In genomic region chr17:70377020-70377419, GRCm38 (mm10) we compare ENCODE assay signal across 9 mouse cellular contexts.
DNase-seq lines count a peak whose midpoint lies in the region; ATAC-seq and TF ChIP-seq lines count a peak whose summit lies in the region.
"Had no signal": no experiment of that assay in that cellular context is flagged by ENCODE, and none has a peak within 500 bp of the region (broad histone marks: within the 10 kb centered on the region; RNA-seq: fewer than 3 reads in every experiment).

No protein-coding gene starts in this region.

- 70% methylated on average over 4 of the region's 4 CpGs for WGBS in heart, embryonic 12.5 days
- WGBS in neural tube, embryonic 14.5 days: 83% methylated on average over 4 of the region's 4 CpGs
- WGBS in neural tube, embryonic 15.5 days: 79% methylated on average over 4 of the region's 4 CpGs
- whole genome bisulfite sequencing in stomach, postnatal 0 days: 71% methylated on average over 4 of the region's 4 CpGs

- ATAC-seq in heart, embryonic 12.5 days (ENCODE audit: insufficient number of reproducible peaks, low FRiP score): no peak
- ATAC-seq in neural tube, embryonic 14.5 days (ENCODE audit: low read depth): peak; percentile 41; the same call in 1 of the 2 replicates
- ATAC-seq in neural tube, embryonic 15.5 days (ENCODE audit: low FRiP score): no peak
- no peak for ATAC-seq in stomach, postnatal 0 days (ENCODE audit: low FRiP score, low TSS enrichment)

- TF ChIP-seq EP300 in stomach, postnatal 0 days (optimal IDR thresholded peaks at IDR 0.05): no peak

- H3K9ac ChIP-seq in heart, embryonic 12.5 days: no peak overlapping the region
- H3K9ac ChIP-seq in neural tube, embryonic 14.5 days (replicated peaks; ENCODE audit: low read depth, low read length): no peak overlapping the region
- H3K9ac ChIP-seq in neural tube, embryonic 15.5 days (replicated peaks): no peak overlapping the region
- no peak overlapping the region for H3K9ac ChIP-seq in stomach, postnatal 0 days (ENCODE audit: low read length)
- H3K9ac ChIP-seq: limb, embryonic 13.5 days had no signal

- no peaks in the 10 kb centered on the region for H3K4me1 ChIP-seq in heart, embryonic 12.5 days (replicated peaks)
- no peaks in the 10 kb centered on the region for H3K4me1 ChIP-seq in neural tube, embryonic 14.5 days (ENCODE audit: control insufficient read depth, insufficient read depth, low read length)
- no peaks in the 10 kb centered on the region for H3K4me1 ChIP-seq in neural tube, embryonic 15.5 days
- no peaks in the 10 kb centered on the region for H3K4me1 ChIP-seq in stomach, postnatal 0 days (replicated peaks; ENCODE audit: control insufficient read depth, insufficient read depth)
- H3K4me1 ChIP-seq: limb, embryonic 13.5 days had no signal

- H3K4me2 ChIP-seq in heart, embryonic 12.5 days: no peak overlapping the region
- H3K4me2 ChIP-seq in neural tube, embryonic 14.5 days (ENCODE audit: low read depth, low read length): no peak overlapping the region
- no peak overlapping the region for H3K4me2 ChIP-seq in neural tube, embryonic 15.5 days
- H3K4me2 ChIP-seq in stomach, postnatal 0 days (replicated peaks; ENCODE audit: low read depth): no peak overlapping the region
- H3K4me2 ChIP-seq: limb, embryonic 13.5 days had no signal

- H3K36me3 ChIP-seq in heart, embryonic 12.5 days: no peaks in the 10 kb centered on the region
- no peaks in the 10 kb centered on the region for H3K36me3 ChIP-seq in neural tube, embryonic 14.5 days (ENCODE audit: control insufficient read depth, insufficient read depth, low read length)
- no peaks in the 10 kb centered on the region for H3K36me3 ChIP-seq in neural tube, embryonic 15.5 days
- H3K36me3 ChIP-seq in stomach, postnatal 0 days (ENCODE audit: control insufficient read depth, insufficient read depth, low read length): no peaks in the 10 kb centered on the region
- H3K36me3 ChIP-seq: limb, embryonic 13.5 days had no signal

- DNase-seq in heart, postnatal 4 days: peak; percentile 12
- DNase-seq in cerebellum, postnatal 36 days: peak; percentile 50 to 66
- no peak for DNase-seq in stomach, postnatal 0 days (ENCODE audit: low spot score)
- DNase-seq in urinary bladder, postnatal 25 days (ENCODE audit: low spot score): no peak
- DNase-seq in urinary bladder, postnatal 36 days (ENCODE audit: low spot score in 2 of 2): no peak

- no peaks in the 10 kb centered on the region for H3K9me3 ChIP-seq in heart, embryonic 12.5 days (replicated peaks)
- H3K9me3 ChIP-seq in neural tube, embryonic 14.5 days (ENCODE audit: control insufficient read depth, low read length): no peaks in the 10 kb centered on the region
- H3K9me3 ChIP-seq in neural tube, embryonic 15.5 days (replicated peaks): no peaks in the 10 kb centered on the region
- no peaks in the 10 kb centered on the region for H3K9me3 ChIP-seq in stomach, postnatal 0 days (ENCODE audit: control insufficient read depth, low read length)
- H3K9me3 ChIP-seq: limb, embryonic 13.5 days had no signal

- H3K27me3 ChIP-seq in heart, embryonic 12.5 days (replicated peaks): no peaks in the 10 kb centered on the region
- H3K27me3 ChIP-seq in neural tube, embryonic 14.5 days (ENCODE audit: control insufficient read depth, insufficient read depth, low read length): no peaks in the 10 kb centered on the region
- H3K27me3 ChIP-seq in neural tube, embryonic 15.5 days (replicated peaks): no peaks in the 10 kb centered on the region
- H3K27me3 ChIP-seq in stomach, postnatal 0 days (ENCODE audit: control insufficient read depth, insufficient read depth, low read length): no peaks in the 10 kb centered on the region
- H3K27me3 ChIP-seq: limb, embryonic 13.5 days had no signal

- H3K27ac ChIP-seq in heart, embryonic 12.5 days (ENCODE audit: poor library complexity, severe bottlenecking): no peak overlapping the region
- no peak overlapping the region for H3K27ac ChIP-seq in neural tube, embryonic 14.5 days (ENCODE audit: low read depth, low read length)
- no peak overlapping the region for H3K27ac ChIP-seq in neural tube, embryonic 15.5 days (replicated peaks)
- H3K27ac ChIP-seq in stomach, postnatal 0 days (replicated peaks): no peak overlapping the region
- H3K27ac ChIP-seq: limb, embryonic 13.5 days had no signal

- no peak overlapping the region for H3K4me3 ChIP-seq in heart, embryonic 12.5 days
- H3K4me3 ChIP-seq in neural tube, embryonic 14.5 days (ENCODE audit: low read depth, low read length): no peak overlapping the region
- no peak overlapping the region for H3K4me3 ChIP-seq in neural tube, embryonic 15.5 days (replicated peaks)
- no peak overlapping the region for H3K4me3 ChIP-seq in stomach, postnatal 0 days (ENCODE audit: low read depth, low read length)
- H3K4me3 ChIP-seq: limb, embryonic 13.5 days had no signal

- peak; percentile 59 for TF ChIP-seq CTCF in stomach, postnatal 0 days (IDR thresholded peaks at IDR 0.05; ENCODE audit: low read depth)

Comparison
In these comparisons a context has a peak if more than half of its experiments do, and no peak if none do; other contexts are left out.
1. DNase-seq: peak in heart, postnatal 4 days (single experiment) and cerebellum, postnatal 36 days (2 of 2); none in stomach, postnatal 0 days (single experiment), urinary bladder, postnatal 25 days (single experiment) and urinary bladder, postnatal 36 days (0 of 2).